Mouse (Mus musculus) erythroblast, embryonic 14.5 days (primary cell): Measurements from ENCODE around the gene Iqck.

Experiments
- GATA1 ChIP-seq: IDR thresholded peaks from 2 replicates; pipeline ENCODE4 v1.6.1; 2012; ENCODE audit warnings: low read length, inconsistent platforms, mixed read lengths
- TAL1 ChIP-seq: IDR thresholded peaks from 3 replicates; pipeline ENCODE4 v1.6.1; 2012; ENCODE audit warnings: low read length, inconsistent platforms, mixed read lengths

DNA sequence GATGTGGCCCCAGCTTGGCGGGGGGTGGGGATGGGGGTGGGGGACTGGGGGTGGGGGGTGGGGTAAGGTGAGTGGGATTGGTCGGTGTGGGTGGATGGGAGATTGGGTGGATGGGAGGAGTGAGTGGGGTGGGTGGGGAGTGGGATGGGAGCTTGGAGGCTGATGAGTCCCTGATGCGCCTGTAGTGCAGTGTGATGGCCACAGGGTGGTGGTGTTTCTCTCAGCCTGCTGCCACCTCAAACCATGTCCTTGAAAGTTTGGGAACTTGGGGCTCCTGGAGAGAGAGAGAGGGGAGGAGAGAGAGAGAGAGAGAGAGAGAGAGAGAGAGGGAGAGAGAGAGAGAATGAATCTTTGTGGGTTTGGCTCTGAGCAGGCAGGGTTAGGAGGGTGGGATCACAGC, 160.2 kb downstream of the Iqck start:
- no peak for TF ChIP-seq TAL1
- TF ChIP-seq GATA1, result no peak
